Mouse (Mus musculus): ENCODE measurements around the gene Sephs1. TPM values are rescaled to one million over a fixed set of nuclear protein-coding genes. Genes with fewer than 3 reads are reported as not detected.

Sephs1 gene
- polyA plus RNA-seq, 1 experiment from 2014 or later = 158 TPM

DNA sequence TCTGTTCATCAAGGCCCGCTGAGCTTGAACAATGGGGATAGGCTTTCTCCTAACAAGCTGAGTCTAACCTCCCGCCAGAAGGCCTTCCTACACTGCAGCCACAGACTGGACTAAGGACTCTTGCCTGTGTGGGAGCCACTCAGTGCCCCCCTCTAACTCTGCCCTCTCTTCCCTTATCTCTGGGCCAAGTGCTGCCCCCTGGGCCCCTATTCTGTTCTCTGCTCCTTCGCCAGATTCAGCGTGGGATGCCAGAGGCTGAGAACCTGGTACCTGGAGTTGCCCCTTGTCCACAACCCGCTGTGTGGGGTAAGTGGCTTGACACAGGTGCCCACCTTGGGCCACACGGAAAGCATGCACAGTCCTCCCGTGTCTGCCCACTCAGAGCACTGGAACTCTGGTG, 32.6 kb downstream of the Sephs1 start:
- Histone ChIP-seq H3K36me3 (ENCODE audit: control insufficient read depth, insufficient read depth, low read length) (no peaks in the 10 kb centered on the region), H3K27ac (replicated peaks; ENCODE audit: low read depth, low read length) (no peak overlapping the region), H3K27me3 (ENCODE audit: control insufficient read depth, insufficient read depth, low read length) (no peaks in the 10 kb centered on the region), H3K4me3 (ENCODE audit: low read depth, low read length) (no peak overlapping the region), H3K4me1 (ENCODE audit: control insufficient read depth, insufficient read depth, low read length) (no peaks in the 10 kb centered on the region; the same call in 1 of the 2 replicates), H3K9ac (ENCODE audit: low read length) (no peak overlapping the region), H3K4me2 (ENCODE audit: low read depth, severe bottlenecking) (no peak overlapping the region), H3K9me3 (ENCODE audit: control insufficient read depth, low read length) (no peaks in the 10 kb centered on the region; the same call in 1 of the 2 replicates)
- no peak for ATAC-seq (ENCODE audit: insufficient number of reproducible peaks, low FRiP score, low TSS enrichment, low read depth)
- WGBS = 87% methylated on average over 7 of the region's 7 CpGs
- no peak for DNase-seq (ENCODE audit: low spot score)

DNA sequence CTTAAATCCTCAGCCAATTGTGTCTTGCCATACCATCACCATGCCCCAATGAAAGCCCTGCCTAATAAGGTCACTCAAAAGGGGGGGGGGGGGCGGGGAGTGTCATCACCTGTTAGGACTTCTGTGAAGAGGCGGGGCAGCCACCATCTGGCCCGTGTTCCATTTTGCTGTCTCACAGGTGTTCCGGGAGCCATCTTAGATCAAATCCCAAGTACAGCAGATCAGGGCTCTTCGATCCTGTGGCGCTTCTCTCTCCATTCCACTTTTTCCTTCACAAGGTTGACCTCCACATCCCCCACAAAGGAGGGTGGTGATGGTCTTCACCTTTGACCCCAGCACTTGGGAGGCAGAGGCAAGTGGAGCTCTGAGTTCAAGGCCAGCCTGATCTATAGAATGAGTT, 34.7 kb downstream of the Sephs1 start:
- 76% methylated on average over 6 of the region's 6 CpGs for WGBS
- no peak for ATAC-seq (ENCODE audit: insufficient number of reproducible peaks, low FRiP score, low TSS enrichment, low read depth)
- Histone ChIP-seq H3K4me3 (ENCODE audit: low read depth, low read length) (no peak overlapping the region), H3K4me2 (ENCODE audit: low read depth, severe bottlenecking) (no peak overlapping the region), H3K27me3 (ENCODE audit: control insufficient read depth, insufficient read depth, low read length) (no peaks in the 10 kb centered on the region), H3K36me3 (ENCODE audit: control insufficient read depth, insufficient read depth, low read length) (no peaks in the 10 kb centered on the region), H3K9me3 (ENCODE audit: control insufficient read depth, low read length) (no peaks in the 10 kb centered on the region; the same call in 1 of the 2 replicates), H3K9ac (ENCODE audit: low read length) (no peak overlapping the region), H3K27ac (replicated peaks; ENCODE audit: low read depth, low read length) (no peak overlapping the region), H3K4me1 (ENCODE audit: control insufficient read depth, insufficient read depth, low read length) (no peaks in the 10 kb centered on the region; the same call in 1 of the 2 replicates)
- no peak for DNase-seq (ENCODE audit: low spot score)

DNA sequence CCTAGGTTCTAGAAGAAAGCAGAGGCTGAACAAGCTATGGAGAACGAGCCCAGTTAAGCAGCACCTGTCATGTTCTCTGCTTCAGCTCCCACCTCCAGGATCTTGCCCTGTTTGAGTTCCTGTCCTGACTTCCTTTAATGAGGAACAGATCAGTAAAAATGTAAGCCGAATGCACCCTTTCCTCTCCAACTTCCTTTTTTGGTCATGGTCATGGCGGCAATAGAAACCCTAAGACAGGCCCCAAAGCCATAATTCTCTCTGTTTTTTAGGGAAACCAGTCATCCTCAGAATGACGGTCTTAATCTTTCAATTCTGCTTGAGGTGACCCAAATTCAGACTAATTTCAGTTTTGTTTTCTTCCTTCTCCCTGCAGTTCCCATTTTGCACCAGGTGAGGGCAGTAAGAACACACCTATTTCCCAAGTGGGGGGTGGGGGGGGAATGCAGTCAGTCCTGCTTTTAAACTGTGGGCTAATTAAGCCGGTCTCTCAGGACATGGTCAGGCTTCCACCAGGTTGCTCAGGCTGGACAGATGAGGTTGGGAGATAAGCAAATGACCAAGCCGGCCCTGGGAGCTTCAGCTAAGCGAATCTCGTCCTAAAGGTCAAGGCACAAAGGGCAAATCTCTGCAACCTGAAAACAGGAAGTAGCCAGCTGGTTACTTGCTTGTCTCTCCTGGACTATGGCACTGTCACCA, 36.1 kb downstream of the Sephs1 start:
- ATAC-seq (ENCODE audit: insufficient number of reproducible peaks, low FRiP score, low TSS enrichment, low read depth) = no peak
- peak overlapping the region; percentile 28; the same call in 1 of the 2 replicates for H3K4me2 ChIP-seq (ENCODE audit: low read depth, severe bottlenecking)
- H3K27ac ChIP-seq (replicated peaks; ENCODE audit: low read depth, low read length) = no peak overlapping the region
- H3K4me3 ChIP-seq (ENCODE audit: low read depth, low read length) = no peak overlapping the region
- H3K9ac ChIP-seq (ENCODE audit: low read length) = no peak overlapping the region
- peak; percentile 78 for DNase-seq (ENCODE audit: low spot score)
- H3K9me3 ChIP-seq (ENCODE audit: control insufficient read depth, low read length) = no peaks in the 10 kb centered on the region
- H3K27me3 ChIP-seq (ENCODE audit: control insufficient read depth, insufficient read depth, low read length) = no peaks in the 10 kb centered on the region
- H3K4me1 ChIP-seq (ENCODE audit: control insufficient read depth, insufficient read depth, low read length) = no peaks in the 10 kb centered on the region; the same call in 1 of the 2 replicates
- WGBS = 6% methylated on average over 8 of the region's 8 CpGs
- H3K36me3 ChIP-seq (ENCODE audit: control insufficient read depth, insufficient read depth, low read length) = no peaks in the 10 kb centered on the region

DNA sequence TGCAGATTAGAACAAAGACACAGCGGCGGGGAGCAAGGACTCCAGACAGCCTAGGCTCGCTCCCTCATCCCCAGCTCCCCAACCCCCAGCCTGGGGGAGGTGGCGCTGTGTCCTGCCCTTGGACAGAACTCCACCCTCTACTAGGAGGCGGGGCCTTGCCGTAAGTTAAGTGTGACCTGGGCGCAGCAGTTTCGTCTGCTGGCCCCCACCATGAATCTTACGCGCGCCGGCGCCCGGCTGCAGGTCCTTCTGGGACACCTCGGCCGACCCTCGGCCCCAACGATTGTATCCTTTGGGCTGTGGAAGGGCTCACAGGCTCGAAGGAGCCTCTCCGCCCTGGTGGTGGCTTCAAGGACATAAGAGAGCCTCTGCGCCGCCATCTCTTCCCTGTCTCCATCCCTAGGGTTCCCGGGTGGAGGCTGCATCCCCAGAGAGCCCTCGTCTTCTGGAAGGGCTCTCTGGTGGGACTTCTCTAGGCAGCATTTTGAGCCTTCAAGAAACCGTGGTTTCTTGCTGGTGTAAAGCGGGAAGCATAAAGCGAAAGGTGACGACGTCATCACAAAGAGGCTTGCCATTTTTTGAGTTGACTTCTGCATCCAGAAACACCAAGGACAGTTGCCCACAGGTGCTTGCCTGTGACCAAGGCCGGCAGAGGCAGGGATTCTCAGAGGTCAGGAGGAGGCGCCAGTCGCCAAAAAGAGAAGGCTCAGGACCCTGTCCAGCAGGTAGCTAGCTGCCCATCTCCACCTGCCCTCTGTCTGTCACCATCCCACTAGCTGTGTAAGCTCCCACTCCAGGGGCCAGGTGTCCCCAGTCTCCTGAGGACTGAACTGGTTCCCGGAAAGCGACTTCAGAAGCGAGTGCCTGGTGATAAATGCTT, 37.7 kb downstream of the Sephs1 start, which contains the start of gene Phyh:
Gene Phyh (plus strand): TSS at position 160 of the 880 bp plus-strand sequence.
- H3K27ac ChIP-seq (replicated peaks; ENCODE audit: low read depth, low read length) = peak within 1 kb of the TSS; percentile 22; the same call in 1 of the 2 replicates
- peak within 1 kb of the TSS; percentile 75 for H3K9ac ChIP-seq (ENCODE audit: low read length)
- peak within 1 kb of the TSS; percentile 51 for H3K4me3 ChIP-seq (ENCODE audit: low read depth, low read length)
- peak; percentile 95 for ATAC-seq (ENCODE audit: insufficient number of reproducible peaks, low FRiP score, low TSS enrichment, low read depth)
- H3K27me3 ChIP-seq (ENCODE audit: control insufficient read depth, insufficient read depth, low read length) = no peaks in the 10 kb centered on the region
- no peaks in the 10 kb centered on the region for H3K36me3 ChIP-seq (ENCODE audit: control insufficient read depth, insufficient read depth, low read length)
- WGBS = 5% methylated on average over 35 of the region's 35 CpGs
- no peaks in the 10 kb centered on the region for H3K9me3 ChIP-seq (ENCODE audit: control insufficient read depth, low read length)
- DNase-seq (ENCODE audit: low spot score) = peak; percentile 90
- H3K4me1 ChIP-seq (ENCODE audit: control insufficient read depth, insufficient read depth, low read length) = no peaks in the 10 kb centered on the region; the same call in 1 of the 2 replicates
- H3K4me2 ChIP-seq (ENCODE audit: low read depth, severe bottlenecking) = peak within 1 kb of the TSS; percentile 88

DNA sequence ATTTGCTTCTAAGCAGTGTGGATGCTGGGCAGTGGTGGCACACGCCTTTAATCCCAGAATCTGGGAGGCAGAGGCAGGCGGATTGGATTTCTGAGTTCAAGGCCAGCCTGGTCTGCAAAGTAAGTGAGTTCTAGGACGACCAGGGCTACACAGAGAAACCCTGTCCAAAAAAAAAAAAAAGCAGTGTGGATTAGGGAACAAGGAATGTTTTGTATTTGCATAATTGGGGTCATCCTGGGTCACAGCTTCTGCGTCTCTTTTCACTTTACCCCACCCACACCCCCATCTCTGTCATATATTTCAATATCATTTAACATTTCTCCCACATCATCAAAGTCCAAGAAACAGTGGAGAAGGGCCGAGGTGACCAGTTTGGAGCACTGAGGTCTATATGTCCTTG, 39.7 kb downstream of the Sephs1 start:
- H3K4me1 ChIP-seq (ENCODE audit: control insufficient read depth, insufficient read depth, low read length) = no peaks in the 10 kb centered on the region; the same call in 1 of the 2 replicates
- DNase-seq (ENCODE audit: low spot score) = no peak
- WGBS = 71% methylated on average over 5 of the region's 5 CpGs
- no peak overlapping the region for H3K4me3 ChIP-seq (ENCODE audit: low read depth, low read length)
- H3K9ac ChIP-seq (ENCODE audit: low read length) = no peak overlapping the region
- no peak for ATAC-seq (ENCODE audit: insufficient number of reproducible peaks, low FRiP score, low TSS enrichment, low read depth)
- H3K27ac ChIP-seq (replicated peaks; ENCODE audit: low read depth, low read length) = no peak overlapping the region
- no peaks in the 10 kb centered on the region for H3K9me3 ChIP-seq (ENCODE audit: control insufficient read depth, low read length)
- H3K36me3 ChIP-seq (ENCODE audit: control insufficient read depth, insufficient read depth, low read length) = no peaks in the 10 kb centered on the region
- no peak overlapping the region for H3K4me2 ChIP-seq (ENCODE audit: low read depth, severe bottlenecking)
- no peaks in the 10 kb centered on the region for H3K27me3 ChIP-seq (ENCODE audit: control insufficient read depth, insufficient read depth, low read length)

DNA sequence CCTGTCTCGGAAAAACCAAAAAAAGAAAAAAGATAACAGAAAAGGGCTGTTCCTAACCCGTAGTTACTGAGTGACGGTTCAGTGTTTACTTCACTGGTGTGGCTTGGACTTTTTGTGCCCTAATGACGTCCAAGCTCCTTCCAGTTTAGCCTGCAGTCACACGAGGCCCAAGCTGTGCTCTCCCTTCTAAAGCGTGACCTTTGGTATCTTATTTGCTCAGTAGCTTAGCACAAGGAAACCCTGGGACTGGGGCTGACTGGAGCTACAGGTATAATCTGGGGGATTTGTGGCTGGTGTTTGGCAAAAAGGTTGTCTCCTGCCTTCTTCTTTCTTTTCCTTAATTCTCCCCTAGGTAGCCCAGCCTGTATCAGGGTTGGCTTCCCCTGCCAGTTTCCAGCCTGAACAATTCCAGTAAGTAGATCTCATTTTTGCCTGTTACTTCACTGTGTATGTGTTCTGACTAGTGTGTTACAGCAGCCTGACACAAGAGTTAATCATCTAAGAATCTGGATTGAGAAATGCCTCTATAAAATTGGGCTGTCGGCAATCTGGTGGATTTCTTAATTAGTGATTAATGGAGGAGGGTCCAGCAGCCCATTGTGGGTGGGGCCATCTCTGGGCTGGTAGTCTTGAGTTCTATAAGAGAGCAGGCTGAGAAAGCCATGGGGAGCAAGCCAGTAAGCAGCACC, 41.3 kb downstream of the Sephs1 start:
- WGBS = 70% methylated on average over 7 of the region's 7 CpGs
- H3K4me2 ChIP-seq (ENCODE audit: low read depth, severe bottlenecking) = no peak overlapping the region
- H3K9ac ChIP-seq (ENCODE audit: low read length) = no peak overlapping the region
- DNase-seq (ENCODE audit: low spot score) = no peak
- H3K27me3 ChIP-seq (ENCODE audit: control insufficient read depth, insufficient read depth, low read length) = no peaks in the 10 kb centered on the region
- no peaks in the 10 kb centered on the region for H3K9me3 ChIP-seq (ENCODE audit: control insufficient read depth, low read length)
- no peak for ATAC-seq (ENCODE audit: insufficient number of reproducible peaks, low FRiP score, low TSS enrichment, low read depth)
- H3K36me3 ChIP-seq (ENCODE audit: control insufficient read depth, insufficient read depth, low read length) = no peaks in the 10 kb centered on the region
- H3K4me3 ChIP-seq (ENCODE audit: low read depth, low read length) = no peak overlapping the region
- H3K27ac ChIP-seq (replicated peaks; ENCODE audit: low read depth, low read length) = no peak overlapping the region
- H3K4me1 ChIP-seq (ENCODE audit: control insufficient read depth, insufficient read depth, low read length) = no peaks in the 10 kb centered on the region; the same call in 1 of the 2 replicates

DNA sequence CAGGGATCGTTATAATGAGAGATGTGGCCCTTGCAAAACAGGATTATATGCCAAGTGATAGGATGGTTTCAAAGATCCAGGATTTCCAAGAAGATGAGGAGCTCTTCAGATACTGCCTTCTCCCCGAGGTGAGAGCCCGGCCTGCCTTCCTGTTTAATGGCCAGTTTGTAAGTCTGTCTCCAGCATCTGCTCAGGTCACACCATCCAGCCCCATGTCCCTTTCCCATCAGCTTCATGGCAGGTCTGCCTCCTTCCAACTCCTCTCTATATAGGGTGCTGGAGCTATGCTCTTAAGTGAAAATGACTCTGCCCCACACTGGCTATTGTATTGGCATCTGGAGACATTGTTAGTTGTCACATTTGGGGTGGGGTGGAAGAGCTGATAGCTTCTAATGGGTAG, 46.0 kb downstream of the Sephs1 start:
- Histone ChIP-seq H3K9me3 (ENCODE audit: control insufficient read depth, low read length) (no peaks in the 10 kb centered on the region), H3K9ac (ENCODE audit: low read length) (no peak overlapping the region), H3K4me2 (ENCODE audit: low read depth, severe bottlenecking) (no peak overlapping the region), H3K36me3 (ENCODE audit: control insufficient read depth, insufficient read depth, low read length) (no peaks in the 10 kb centered on the region), H3K4me3 (ENCODE audit: low read depth, low read length) (no peak overlapping the region), H3K27ac (replicated peaks; ENCODE audit: low read depth, low read length) (no peak overlapping the region), H3K27me3 (ENCODE audit: control insufficient read depth, insufficient read depth, low read length) (no peaks in the 10 kb centered on the region), H3K4me1 (ENCODE audit: control insufficient read depth, insufficient read depth, low read length) (no peaks in the 10 kb centered on the region)
- DNase-seq (ENCODE audit: low spot score) = no peak
- WGBS = 85% methylated on average over 3 of the region's 3 CpGs
- ATAC-seq (ENCODE audit: insufficient number of reproducible peaks, low FRiP score, low TSS enrichment, low read depth) = no peak

DNA sequence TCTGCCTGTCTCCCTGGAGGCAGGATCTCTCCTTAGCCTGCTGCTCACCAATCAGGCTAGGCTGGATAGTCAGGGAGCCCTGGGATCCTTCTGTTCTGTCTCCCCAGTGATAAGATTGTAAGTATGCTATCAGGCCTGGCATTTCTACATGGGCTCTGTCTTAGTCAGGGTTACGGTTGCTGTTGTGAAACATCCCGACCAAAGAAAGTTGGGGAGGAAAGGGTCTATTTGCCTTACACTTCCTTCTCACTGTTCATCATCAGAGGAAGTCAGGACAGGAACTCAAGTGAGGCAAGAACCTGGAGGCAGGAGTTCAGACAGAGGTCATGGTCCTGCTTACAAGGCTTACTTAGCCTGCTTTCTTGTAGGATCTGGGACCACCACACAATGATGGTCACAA, 47.9 kb downstream of the Sephs1 start:
- H3K9ac ChIP-seq (ENCODE audit: low read length) = no peak overlapping the region
- H3K4me2 ChIP-seq (ENCODE audit: low read depth, severe bottlenecking) = no peak overlapping the region
- no peaks in the 10 kb centered on the region for H3K27me3 ChIP-seq (ENCODE audit: control insufficient read depth, insufficient read depth, low read length)
- no peaks in the 10 kb centered on the region for H3K4me1 ChIP-seq (ENCODE audit: control insufficient read depth, insufficient read depth, low read length)
- H3K27ac ChIP-seq (replicated peaks; ENCODE audit: low read depth, low read length) = no peak overlapping the region
- no peak for ATAC-seq (ENCODE audit: insufficient number of reproducible peaks, low FRiP score, low TSS enrichment, low read depth)
- no peaks in the 10 kb centered on the region for H3K9me3 ChIP-seq (ENCODE audit: control insufficient read depth, low read length)
- H3K4me3 ChIP-seq (ENCODE audit: low read depth, low read length) = no peak overlapping the region
- 87% methylated on average over 2 of the region's 2 CpGs for WGBS
- H3K36me3 ChIP-seq (ENCODE audit: control insufficient read depth, insufficient read depth, low read length) = no peaks in the 10 kb centered on the region
- DNase-seq (ENCODE audit: low spot score) = no peak
